Mouse (Mus musculus): ENCODE results near the gene Olfr1472. TPM values are rescaled to one million over a fixed set of nuclear protein-coding genes. Genes with fewer than 3 reads are reported as not detected.

The Olfr1472 gene
- not detected for polyA plus RNA-seq (2014; fragmentation: Illumina TruSeq; extraction: RNeasy Lipid Tissue Mini Kit (QIAGEN cat#74804); ENCODE audit: low read depth, low replicate concordance)

GRCm38 (mm10) chr19:13455986-13456385 lies at the start of gene Olfr1472:
TSS of gene Olfr1472 (minus strand) at chr19:13456086.

GRCm38 (mm10) chr19:13500246-13500645 lies 44.4 kb upstream of the Olfr1472 start, which contains the start of gene Olfr1477:
TSS of gene Olfr1477 (plus strand) at chr19:13500546.

DNA sequence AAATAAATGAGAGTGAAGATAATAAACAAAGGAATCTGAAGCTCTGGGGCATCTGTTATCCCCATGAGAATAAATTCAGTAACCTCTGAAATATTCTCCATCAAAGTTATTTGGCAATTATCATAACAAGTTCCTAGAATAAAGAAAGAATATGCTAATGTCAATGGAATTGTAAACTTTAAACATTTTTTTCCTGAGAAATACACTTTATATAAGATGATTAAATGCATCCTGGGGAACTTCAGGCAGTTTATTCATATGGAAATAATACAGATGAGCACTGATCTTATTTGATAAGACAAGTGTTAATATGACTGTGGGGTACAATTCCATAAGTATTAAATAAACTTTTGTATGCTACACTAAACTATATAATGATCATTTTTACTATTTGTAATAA lies 24.2 kb upstream of the Olfr1472 start, which contains the start of gene Olfr1475:
Olfr1475 (minus strand) TSS at position 101 of the 400 bp plus-strand sequence.

GRCm38 (mm10) chr19:13469265-13469664 lies 13.4 kb upstream of the Olfr1472 start, which contains the start of gene Olfr1474:
TSS of gene Olfr1474 (plus strand) at chr19:13469565.

DNA sequence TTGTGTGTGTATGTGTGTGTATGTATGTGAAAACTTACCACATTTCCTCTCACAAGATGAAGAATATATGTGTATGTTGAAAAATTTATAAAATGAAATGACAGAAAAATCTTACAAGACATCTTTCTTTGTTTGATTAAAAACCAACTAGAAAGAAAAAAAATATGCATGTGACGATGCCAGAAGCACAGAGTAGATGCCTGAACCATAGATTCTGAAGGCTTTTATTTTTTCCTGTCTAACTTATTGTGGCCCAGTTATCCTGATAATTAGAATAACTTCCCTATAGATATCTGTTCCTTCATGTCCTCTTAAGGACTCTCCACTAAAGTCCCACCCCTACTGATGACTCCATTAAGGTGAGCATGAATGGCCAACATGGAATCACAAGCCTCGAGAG lies 12.8 kb downstream of the Olfr1472 start, which contains the start of gene Olfr1471:
Olfr1471 (plus strand) TSS at position 301 of the 400 bp plus-strand sequence.

GRCm38 (mm10) chr19:13407549-13407948 lies 48.3 kb downstream of the Olfr1472 start, which contains the start of gene Olfr1469:
TSS of gene Olfr1469 (plus strand) at chr19:13407849.

Other genes starting within 250 kb of the Olfr1472 start
- not detected for gene Olfr1463, start 224.8 kb downstream of the Olfr1472 start, polyA plus RNA-seq (2014; fragmentation: Illumina TruSeq; extraction: RNeasy Lipid Tissue Mini Kit (QIAGEN cat#74804); ENCODE audit: low read depth, low replicate concordance)
- not detected for gene Olfr1465, start 140.5 kb downstream of the Olfr1472 start, polyA plus RNA-seq (2014; fragmentation: Illumina TruSeq; extraction: RNeasy Lipid Tissue Mini Kit (QIAGEN cat#74804); ENCODE audit: low read depth, low replicate concordance)
- gene Olfr1466, start 117.2 kb downstream of the Olfr1472 start, polyA plus RNA-seq (2014; fragmentation: Illumina TruSeq; extraction: RNeasy Lipid Tissue Mini Kit (QIAGEN cat#74804); ENCODE audit: low read depth, low replicate concordance) = not detected
- not detected for gene Olfr1467, start 93.8 kb downstream of the Olfr1472 start, polyA plus RNA-seq (2014; fragmentation: Illumina TruSeq; extraction: RNeasy Lipid Tissue Mini Kit (QIAGEN cat#74804); ENCODE audit: low read depth, low replicate concordance)
- gene Olfr1469, start 48.2 kb downstream of the Olfr1472 start, polyA plus RNA-seq (2014; fragmentation: Illumina TruSeq; extraction: RNeasy Lipid Tissue Mini Kit (QIAGEN cat#74804); ENCODE audit: low read depth, low replicate concordance) = not detected
- gene Olfr1471, start 12.7 kb downstream of the Olfr1472 start, polyA plus RNA-seq (2014; fragmentation: Illumina TruSeq; extraction: RNeasy Lipid Tissue Mini Kit (QIAGEN cat#74804); ENCODE audit: low read depth, low replicate concordance) = not detected
- not detected for gene Olfr1474, start 13.5 kb upstream of the Olfr1472 start, polyA plus RNA-seq (2014; fragmentation: Illumina TruSeq; extraction: RNeasy Lipid Tissue Mini Kit (QIAGEN cat#74804); ENCODE audit: low read depth, low replicate concordance)
- gene Olfr1475, start 24.1 kb upstream of the Olfr1472 start, polyA plus RNA-seq (2014; fragmentation: Illumina TruSeq; extraction: RNeasy Lipid Tissue Mini Kit (QIAGEN cat#74804); ENCODE audit: low read depth, low replicate concordance) = not detected
- gene Olfr1477, start 44.5 kb upstream of the Olfr1472 start, polyA plus RNA-seq (2014; fragmentation: Illumina TruSeq; extraction: RNeasy Lipid Tissue Mini Kit (QIAGEN cat#74804); ENCODE audit: low read depth, low replicate concordance) = not detected
- gene Olfr1480, start 71.8 kb upstream of the Olfr1472 start, polyA plus RNA-seq (2014; fragmentation: Illumina TruSeq; extraction: RNeasy Lipid Tissue Mini Kit (QIAGEN cat#74804); ENCODE audit: low read depth, low replicate concordance) = not detected
- gene Olfr1484, start 127.4 kb upstream of the Olfr1472 start, polyA plus RNA-seq (2014; fragmentation: Illumina TruSeq; extraction: RNeasy Lipid Tissue Mini Kit (QIAGEN cat#74804); ENCODE audit: low read depth, low replicate concordance) = not detected
- not detected for gene Olfr1487, start 161.3 kb upstream of the Olfr1472 start, polyA plus RNA-seq (2014; fragmentation: Illumina TruSeq; extraction: RNeasy Lipid Tissue Mini Kit (QIAGEN cat#74804); ENCODE audit: low read depth, low replicate concordance)
- gene Olfr1489, start 175.5 kb upstream of the Olfr1472 start, polyA plus RNA-seq (2014; fragmentation: Illumina TruSeq; extraction: RNeasy Lipid Tissue Mini Kit (QIAGEN cat#74804); ENCODE audit: low read depth, low replicate concordance) = not detected
- not detected for gene Olfr1490, start 195.0 kb upstream of the Olfr1472 start, polyA plus RNA-seq (2014; fragmentation: Illumina TruSeq; extraction: RNeasy Lipid Tissue Mini Kit (QIAGEN cat#74804); ENCODE audit: low read depth, low replicate concordance)
- not detected for gene Olfr1491, start 241.2 kb upstream of the Olfr1472 start, polyA plus RNA-seq (2014; fragmentation: Illumina TruSeq; extraction: RNeasy Lipid Tissue Mini Kit (QIAGEN cat#74804); ENCODE audit: low read depth, low replicate concordance)

Data from heart, adult 10 weeks (tissue).